Mouse (Mus musculus) erythroblast, embryonic 14.5 days (primary cell): ENCODE data around the gene Kcnj6. TPM values are rescaled to one million over a fixed set of nuclear protein-coding genes. Genes with fewer than 3 reads are reported as not detected.

Experiments
- H3K27me3 ChIP-seq: 2 replicates; pipeline ENCODE4 v1.6.1; 2012; ENCODE audit warnings: inconsistent platforms; ENCODE audit not compliant: control insufficient read depth
- H3K36me3 ChIP-seq: 2 replicates; pipeline ENCODE4 v1.6.1; 2012; ENCODE audit warnings: mild to moderate bottlenecking, inconsistent platforms; ENCODE audit not compliant: control insufficient read depth
- H3K4me1 ChIP-seq: 2 replicates; pipeline ENCODE4 v1.6.1; 2012; ENCODE audit warnings: inconsistent platforms; ENCODE audit not compliant: control insufficient read depth
- H3K4me3 ChIP-seq: replicated peaks from 2 replicates; pipeline ENCODE3; 2012; ENCODE audit warnings: moderate library complexity, mild to moderate bottlenecking, inconsistent platforms
- H3K9me3 ChIP-seq: 2 replicates; pipeline ENCODE4 v1.6.1; 2012; ENCODE audit warnings: low read length, inconsistent platforms, mixed read lengths; ENCODE audit not compliant: control insufficient read depth
- GATA1 ChIP-seq: IDR thresholded peaks from 2 replicates; pipeline ENCODE4 v1.6.1; 2012; ENCODE audit warnings: low read length, inconsistent platforms, mixed read lengths
- TAL1 ChIP-seq: IDR thresholded peaks from 3 replicates; pipeline ENCODE4 v1.6.1; 2012; ENCODE audit warnings: low read length, inconsistent platforms, mixed read lengths
- polyA plus RNA-seq: library from polyadenylated mRNA; stranded (reverse); fragments of >175 nt; gene quantifications from 2 replicates; pipeline ENCODE4 v1.2.3, GENCODE M21; 2012

Kcnj6 gene
- polyA plus RNA-seq, 1 experiment: 0.02 TPM

- TF ChIP-seq GATA1: no peak
- no peak for TF ChIP-seq TAL1
- no peaks in the 10 kb centered on the region for H3K27me3 ChIP-seq
Observed at GRCm38 (mm10) chr16:94990114-94990513, 7.4 kb downstream of the Kcnj6 start.

GRCm38 (mm10) chr16:94986731-94987130 is 10.8 kb downstream of the Kcnj6 start:
- no peaks in the 10 kb centered on the region for H3K27me3 ChIP-seq
- no peaks in the 10 kb centered on the region for H3K4me1 ChIP-seq
- TF ChIP-seq GATA1 (no peak), TAL1 (no peak)
- peaks cover 23% of the 10 kb centered on the region for H3K9me3 ChIP-seq
- no peaks in the 10 kb centered on the region for H3K36me3 ChIP-seq
- no peak overlapping the region for H3K4me3 ChIP-seq

More at GRCm38 (mm10) chr16:94990114-94990513, 7.4 kb downstream of the Kcnj6 start:
- Histone ChIP-seq H3K4me3 (no peak overlapping the region), H3K4me1 (no peaks in the 10 kb centered on the region), H3K9me3 (peaks cover 11% of the 10 kb centered on the region), H3K36me3 (no peaks in the 10 kb centered on the region)

GRCm38 (mm10) chr16:94984263-94984662 is 13.2 kb downstream of the Kcnj6 start:
- Histone ChIP-seq H3K4me3 (no peak overlapping the region), H3K27me3 (no peaks in the 10 kb centered on the region), H3K36me3 (no peaks in the 10 kb centered on the region), H3K4me1 (no peaks in the 10 kb centered on the region), H3K9me3 (peaks cover 25% of the 10 kb centered on the region)
- TF ChIP-seq TAL1 (no peak), GATA1 (no peak)

GRCm38 (mm10) chr16:94980374-94980773 is 17.1 kb downstream of the Kcnj6 start:
- TF ChIP-seq GATA1 (no peak), TAL1 (no peak)
- H3K27me3 ChIP-seq: no peaks in the 10 kb centered on the region

GRCm38 (mm10) chr16:94979499-94979898 is 18.0 kb downstream of the Kcnj6 start:
- TF ChIP-seq GATA1 (no peak), TAL1 (no peak)
- Histone ChIP-seq H3K4me3 (no peak overlapping the region), H3K9me3 (peaks cover 18% of the 10 kb centered on the region), H3K27me3 (no peaks in the 10 kb centered on the region), H3K4me1 (no peaks in the 10 kb centered on the region), H3K36me3 (no peaks in the 10 kb centered on the region)

More at GRCm38 (mm10) chr16:94980374-94980773, 17.1 kb downstream of the Kcnj6 start:
- Histone ChIP-seq H3K4me1 (no peaks in the 10 kb centered on the region), H3K9me3 (peaks cover 20% of the 10 kb centered on the region), H3K36me3 (no peaks in the 10 kb centered on the region), H3K4me3 (no peak overlapping the region)

- Histone ChIP-seq H3K4me3 (no peak overlapping the region), H3K27me3 (no peaks in the 10 kb centered on the region), H3K4me1 (no peaks in the 10 kb centered on the region), H3K36me3 (no peaks in the 10 kb centered on the region), H3K9me3 (no peaks in the 10 kb centered on the region; the same call in 1 of the 2 replicates)
- TF ChIP-seq TAL1: no peak
- TF ChIP-seq GATA1: no peak
Observed at GRCm38 (mm10) chr16:94972080-94972855, 25.2 kb downstream of the Kcnj6 start.

GRCm38 (mm10) chr16:94968941-94969340 is 28.6 kb downstream of the Kcnj6 start:
- Histone ChIP-seq H3K27me3 (no peaks in the 10 kb centered on the region), H3K9me3 (0 out of 2 replicates have a peak, but pooled peaks cover 2% of the 10 kb centered on the region), H3K4me1 (no peaks in the 10 kb centered on the region), H3K4me3 (no peak overlapping the region), H3K36me3 (no peaks in the 10 kb centered on the region)
- no peak for TF ChIP-seq GATA1

- Histone ChIP-seq H3K4me1 (no peaks in the 10 kb centered on the region), H3K27me3 (no peaks in the 10 kb centered on the region), H3K36me3 (no peaks in the 10 kb centered on the region), H3K4me3 (no peak overlapping the region), H3K9me3 (peaks cover 3% of the 10 kb centered on the region; the same call in 1 of the 2 replicates)
- no peak for TF ChIP-seq TAL1
- no peak for TF ChIP-seq GATA1
Observed at GRCm38 (mm10) chr16:94968472-94968871, 29.0 kb downstream of the Kcnj6 start.

GRCm38 (mm10) chr16:94957156-94957828 is 40.2 kb downstream of the Kcnj6 start:
- Histone ChIP-seq H3K4me3 (no peak overlapping the region), H3K4me1 (no peaks in the 10 kb centered on the region), H3K9me3 (no peaks in the 10 kb centered on the region; the same call in 1 of the 2 replicates), H3K27me3 (no peaks in the 10 kb centered on the region), H3K36me3 (no peaks in the 10 kb centered on the region)
- TF ChIP-seq GATA1 (no peak), TAL1 (no peak)
